Mouse (Mus musculus) stomach, embryonic 16.5 days (tissue): ENCODE data around the gene Zbtb46. TPM values are rescaled to one million over a fixed set of nuclear protein-coding genes. Genes with fewer than 3 reads are reported as not detected.

ENCODE experiments used
- ATAC-seq: fragments of 200-750 bp; cut with Nextera tagmentation; 2 replicates; pipeline ENCODE4 v1.8.0; 2017; ENCODE audit warnings: moderate number of reproducible peaks, moderate TSS enrichment; ENCODE audit not compliant: insufficient read depth, low FRiP score
- H3K27ac ChIP-seq: fragments of 300-500 bp; sonication (generic); 2 replicates; pipeline ENCODE4 v1.5.1; 2014; ENCODE audit warnings: low read length
- H3K27me3 ChIP-seq: fragments of 300-500 bp; sonication (generic); 2 replicates; pipeline ENCODE4 v1.6.1; 2014; ENCODE audit warnings: low read length, control low read depth, mixed read lengths; ENCODE audit not compliant: control insufficient read depth, insufficient read depth
- H3K36me3 ChIP-seq: fragments of 300-500 bp; sonication (generic); 2 replicates; pipeline ENCODE4 v1.6.1; 2014; ENCODE audit warnings: low read length; ENCODE audit not compliant: control insufficient read depth, insufficient read depth
- H3K4me1 ChIP-seq: fragments of 300-500 bp; sonication (generic); 2 replicates; pipeline ENCODE4 v1.6.1; 2014; ENCODE audit warnings: low read length, control low read depth, mixed read lengths; ENCODE audit not compliant: control insufficient read depth, insufficient read depth
- H3K4me2 ChIP-seq: fragments of 300-500 bp; sonication (generic); 2 replicates; pipeline ENCODE4 v1.6.1; 2014; ENCODE audit warnings: low read depth, low read length, mixed read lengths
- H3K4me3 ChIP-seq: fragments of 300-500 bp; sonication (generic); replicated peaks from 2 replicates; pipeline ENCODE4 v1.5.1; 2014; ENCODE audit warnings: mild to moderate bottlenecking, low read length
- H3K9ac ChIP-seq: fragments of 300-500 bp; sonication (generic); 2 replicates; pipeline ENCODE4 v1.6.1; 2014; ENCODE audit warnings: low read length
- H3K9me3 ChIP-seq: fragments of 300-500 bp; sonication (generic); replicated peaks from 2 replicates; pipeline ENCODE4 v1.6.1; 2016; ENCODE audit warnings: low read length, control low read depth; ENCODE audit not compliant: control insufficient read depth
- WGBS: fragments of 180-500 bp; shearing (Covaris S2); extraction: QIAGEN DNeasy Blood & Tissue Kit; methylation state at CpG from one replicate; pipeline ENCODE4 v1.1.7; 2014; 5-methylcytosine and 5-hydroxymethylcytosine counted together
- polyA plus RNA-seq: library from polyadenylated mRNA; unstranded; fragments of >200 nt; fragmentation: Nextera tagmentation; extraction: Ambion mirVana; gene quantifications from 2 replicates; pipeline ENCODE4 v1.2.1, GENCODE M21; 2015

Gene Zbtb46
- polyA plus RNA-seq, 1 experiment from 2014 or later = 9.7 TPM

DNA sequence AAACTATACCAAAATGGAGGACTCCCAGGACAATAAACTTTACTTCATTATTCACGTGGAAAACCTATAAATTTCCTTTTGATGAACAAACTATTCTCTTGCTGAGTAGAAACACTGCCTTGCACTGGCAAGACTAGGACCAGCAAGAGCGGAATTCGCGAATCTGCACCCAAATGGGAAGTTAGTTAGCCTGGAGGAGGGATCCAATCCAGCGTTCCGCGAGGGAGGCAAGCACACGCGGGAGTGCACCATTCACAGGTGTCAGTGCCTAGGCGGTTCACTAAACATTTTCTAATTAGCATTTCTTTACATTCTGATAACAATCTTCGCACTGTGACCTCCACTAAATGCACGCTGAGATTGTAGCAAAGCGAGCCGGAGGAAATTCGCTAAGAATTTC, 1.4 kb downstream of the Zbtb46 start:
- H3K36me3 ChIP-seq = no peaks in the 10 kb centered on the region
- H3K4me3 ChIP-seq = peak overlapping the region; percentile 67
- H3K9ac ChIP-seq = no peak overlapping the region
- ATAC-seq = no peak
- H3K4me1 ChIP-seq = no peaks in the 10 kb centered on the region
- H3K27me3 ChIP-seq = no peaks in the 10 kb centered on the region
- H3K9me3 ChIP-seq = no peaks in the 10 kb centered on the region; the same call in 1 of the 2 replicates
- H3K27ac ChIP-seq = no peak overlapping the region
- WGBS = 4% methylated on average over 15 of the region's 15 CpGs
- peak overlapping the region; percentile 99 for H3K4me2 ChIP-seq

DNA sequence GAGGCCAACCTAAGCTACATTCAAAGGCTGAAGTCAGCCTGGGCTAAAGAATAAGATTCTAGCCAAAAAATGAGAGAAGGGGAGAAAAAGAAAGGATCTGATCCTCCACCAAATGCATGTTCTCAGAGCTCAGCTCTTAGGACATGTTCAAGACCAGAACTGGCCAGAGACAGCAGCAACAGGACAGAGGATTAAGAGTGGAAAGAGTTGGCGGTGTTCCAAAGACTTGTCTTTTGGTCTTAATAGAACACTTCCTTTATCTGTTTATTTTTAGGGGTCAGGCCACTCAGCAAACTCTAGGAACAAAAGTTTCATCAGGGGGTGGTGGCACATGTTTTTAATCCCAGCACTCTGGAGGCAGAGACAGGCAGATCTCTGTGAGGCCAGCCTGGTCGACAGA, 3.3 kb downstream of the Zbtb46 start:
- ATAC-seq = no peak
- H3K27me3 ChIP-seq = no peaks in the 10 kb centered on the region
- H3K4me1 ChIP-seq = no peaks in the 10 kb centered on the region
- 74% methylated on average over 2 of the region's 2 CpGs for WGBS
- H3K9me3 ChIP-seq = no peaks in the 10 kb centered on the region; the same call in 1 of the 2 replicates
- no peak overlapping the region for H3K9ac ChIP-seq
- no peaks in the 10 kb centered on the region for H3K36me3 ChIP-seq
- H3K27ac ChIP-seq = no peak overlapping the region
- H3K4me2 ChIP-seq = no peak overlapping the region
- H3K4me3 ChIP-seq = no peak overlapping the region

GRCm38 (mm10) chr2:181453274-181453673, 6.0 kb downstream of the Zbtb46 start:
- Histone ChIP-seq H3K9me3 (no peaks in the 10 kb centered on the region; the same call in 1 of the 2 replicates), H3K4me1 (no peaks in the 10 kb centered on the region), H3K4me2 (no peak overlapping the region), H3K4me3 (no peak overlapping the region), H3K36me3 (no peaks in the 10 kb centered on the region), H3K27me3 (no peaks in the 10 kb centered on the region), H3K27ac (no peak overlapping the region), H3K9ac (no peak overlapping the region)
- ATAC-seq = no peak
- WGBS = 35% methylated on average over 1 of the region's 1 CpGs

DNA sequence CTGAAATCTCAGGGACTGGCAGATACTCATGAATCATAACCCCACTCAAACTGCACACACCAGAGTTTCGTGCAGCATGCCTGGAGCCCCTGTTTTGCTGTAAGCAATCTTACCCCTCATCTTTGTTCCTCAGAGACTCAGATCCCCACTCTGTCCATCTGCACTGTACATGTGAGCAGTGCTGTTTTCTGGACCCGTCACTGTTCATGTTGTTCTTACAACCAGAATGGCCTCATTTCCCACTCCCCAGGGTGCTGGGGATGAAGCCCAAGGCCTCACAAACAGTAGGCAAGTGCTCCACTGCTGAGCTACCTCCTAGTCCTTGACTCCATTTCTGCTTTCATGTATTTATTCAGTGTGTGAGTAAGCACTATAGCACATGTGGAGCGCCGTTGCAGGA, 7.0 kb downstream of the Zbtb46 start:
- Histone ChIP-seq H3K27me3 (no peaks in the 10 kb centered on the region), H3K9ac (no peak overlapping the region), H3K9me3 (no peaks in the 10 kb centered on the region; the same call in 1 of the 2 replicates), H3K4me3 (no peak overlapping the region), H3K27ac (no peak overlapping the region), H3K4me1 (no peaks in the 10 kb centered on the region), H3K36me3 (no peaks in the 10 kb centered on the region), H3K4me2 (no peak overlapping the region)
- no peak for ATAC-seq
- 76% methylated on average over 4 of the region's 4 CpGs for WGBS

DNA sequence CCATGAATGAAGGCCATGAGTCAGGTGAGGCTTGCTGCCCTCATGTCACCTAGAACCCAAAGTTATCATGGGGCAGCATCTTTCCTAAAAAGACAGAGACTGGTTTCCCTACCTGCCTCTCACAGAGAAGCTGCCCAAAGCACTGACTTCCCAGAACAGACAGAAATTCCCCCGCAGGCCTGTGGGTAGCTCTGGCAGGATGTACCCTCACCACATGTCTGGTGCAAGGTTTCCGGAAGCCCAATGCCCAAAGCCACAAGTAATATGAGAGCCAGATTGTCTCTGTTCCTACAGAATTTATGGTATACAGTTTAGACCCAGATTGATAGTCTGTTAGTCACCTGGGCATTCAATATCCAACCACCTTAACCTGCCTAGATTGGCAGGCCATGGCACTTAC, 16.2 kb downstream of the Zbtb46 start:
- Histone ChIP-seq H3K9me3 (no peaks in the 10 kb centered on the region), H3K27ac (no peak overlapping the region), H3K4me3 (no peak overlapping the region), H3K27me3 (no peaks in the 10 kb centered on the region), H3K9ac (no peak overlapping the region), H3K4me1 (no peaks in the 10 kb centered on the region), H3K4me2 (no peak overlapping the region), H3K36me3 (no peaks in the 10 kb centered on the region)
- 84% methylated on average over 2 of the region's 2 CpGs for WGBS
- no peak for ATAC-seq

DNA sequence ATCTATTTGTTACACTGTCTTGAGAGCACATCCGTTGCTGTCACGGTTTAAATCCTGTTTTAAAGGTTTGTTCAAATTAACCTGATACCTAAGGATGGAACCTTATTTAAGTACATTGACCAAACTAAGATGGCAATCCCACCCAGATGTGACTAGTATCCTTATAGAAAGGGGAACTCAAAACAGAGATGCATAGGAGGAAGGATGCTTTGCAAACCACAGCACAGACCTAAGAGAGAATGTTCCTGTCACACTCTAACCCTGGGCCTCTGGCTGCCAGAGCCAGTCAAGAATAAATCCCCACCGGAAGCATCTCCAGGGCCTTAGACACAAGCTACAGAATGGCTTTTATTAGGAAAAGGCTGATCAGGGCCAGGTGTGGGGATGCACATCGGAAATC, 21.1 kb downstream of the Zbtb46 start:
- H3K4me2 ChIP-seq = no peak overlapping the region
- H3K27ac ChIP-seq = no peak overlapping the region
- H3K36me3 ChIP-seq = no peaks in the 10 kb centered on the region
- no peak overlapping the region for H3K9ac ChIP-seq
- WGBS = 87% methylated on average over 4 of the region's 4 CpGs
- ATAC-seq = no peak
- no peaks in the 10 kb centered on the region for H3K9me3 ChIP-seq
- no peak overlapping the region for H3K4me3 ChIP-seq
- no peaks in the 10 kb centered on the region for H3K4me1 ChIP-seq
- H3K27me3 ChIP-seq = no peaks in the 10 kb centered on the region

- no peak overlapping the region for H3K4me2 ChIP-seq
- H3K36me3 ChIP-seq = no peaks in the 10 kb centered on the region
- no peak overlapping the region for H3K4me3 ChIP-seq
- no peak overlapping the region for H3K27ac ChIP-seq
- 57% methylated on average over 2 of the region's 2 CpGs for WGBS
- H3K9me3 ChIP-seq = no peaks in the 10 kb centered on the region
- no peaks in the 10 kb centered on the region for H3K27me3 ChIP-seq
- no peak overlapping the region for H3K9ac ChIP-seq
- H3K4me1 ChIP-seq = no peaks in the 10 kb centered on the region
- no peak for ATAC-seq
These were observed 23.0 kb downstream of the Zbtb46 start for GRCm38 (mm10) chr2:181436246-181436645.

DNA sequence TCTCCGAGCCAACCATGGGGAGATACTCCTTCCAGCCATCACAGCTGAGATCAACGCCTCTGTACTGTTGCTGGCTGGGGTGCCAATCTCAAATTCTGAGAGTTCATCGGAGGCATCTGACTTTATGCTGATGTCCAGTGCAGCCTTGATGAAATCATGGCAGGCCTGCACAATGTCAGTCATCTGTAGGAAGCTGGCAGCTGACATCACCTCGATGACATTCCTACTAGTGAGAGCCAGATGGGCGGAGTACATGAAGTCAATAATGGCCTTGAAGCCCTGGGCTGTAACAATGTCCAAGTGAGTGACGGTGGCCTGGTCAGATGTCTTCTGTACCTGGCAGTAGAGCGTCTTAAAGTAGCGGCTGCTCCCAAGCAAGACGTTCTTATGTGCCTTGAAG, 35.4 kb downstream of the Zbtb46 start:
- no peaks in the 10 kb centered on the region for H3K36me3 ChIP-seq
- WGBS = 93% methylated on average over 9 of the region's 9 CpGs
- H3K4me2 ChIP-seq = no peak overlapping the region
- H3K4me3 ChIP-seq = no peak overlapping the region
- H3K27me3 ChIP-seq = no peaks in the 10 kb centered on the region
- H3K9me3 ChIP-seq = no peaks in the 10 kb centered on the region
- H3K27ac ChIP-seq = no peak overlapping the region
- no peak for ATAC-seq
- H3K9ac ChIP-seq = no peak overlapping the region
- no peaks in the 10 kb centered on the region for H3K4me1 ChIP-seq

DNA sequence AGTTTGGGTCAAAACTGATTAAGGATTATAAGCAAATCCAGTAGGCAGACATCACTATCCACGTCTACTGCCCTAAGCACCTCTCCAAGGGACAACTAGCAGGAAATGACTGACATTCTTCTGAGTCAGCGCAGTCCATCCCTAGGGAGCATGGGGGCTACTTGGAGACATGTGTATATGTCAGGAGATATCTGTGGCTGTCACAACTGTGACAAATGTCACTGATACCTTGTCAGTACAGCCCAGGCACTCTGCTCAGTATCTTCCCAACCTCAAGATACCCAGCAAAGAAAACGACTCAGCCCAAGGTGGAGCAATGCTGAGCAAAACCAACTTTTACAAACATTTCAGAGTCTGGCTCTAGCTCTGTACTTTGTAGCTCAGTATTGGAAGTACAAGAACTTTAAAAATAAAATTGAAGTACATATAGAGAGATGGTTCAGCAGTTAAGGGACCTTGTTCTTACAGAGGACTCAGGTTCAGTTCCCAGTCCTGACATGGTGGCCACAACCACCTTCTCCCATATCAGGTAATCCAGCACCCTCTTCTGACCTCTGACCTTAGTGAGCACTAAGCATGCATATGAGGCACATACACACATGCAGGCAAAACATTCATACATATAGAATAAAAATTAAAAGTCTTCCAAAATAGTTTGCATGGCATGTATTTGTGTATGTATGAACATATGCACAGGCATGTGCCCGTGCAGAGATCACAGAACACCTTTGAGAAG, 38.2 kb downstream of the Zbtb46 start:
- no peak overlapping the region for H3K4me2 ChIP-seq
- H3K4me1 ChIP-seq = no peaks in the 10 kb centered on the region
- 65% methylated on average over 4 of the region's 4 CpGs for WGBS
- H3K9me3 ChIP-seq = no peaks in the 10 kb centered on the region
- H3K27me3 ChIP-seq = no peaks in the 10 kb centered on the region
- no peak overlapping the region for H3K9ac ChIP-seq
- ATAC-seq = no peak
- no peak overlapping the region for H3K4me3 ChIP-seq
- H3K36me3 ChIP-seq = no peaks in the 10 kb centered on the region
- H3K27ac ChIP-seq = no peak overlapping the region
